Mouse (Mus musculus): ENCODE measurements at regions not wholly inside any gene's neighbourhood (a gene's known extent, or its start where the extent isn't known, plus 50 kb on each side); places are given as distances from the start of the nearest gene placed in this dataset.

GRCm38 (mm10) chr6:31212694-31213093 is 185.8 kb upstream of the Mkln1 start:
- ATAC-seq (ENCODE audit: low read depth), result no peak
- no peak overlapping the region for H3K27ac ChIP-seq
- no peak overlapping the region for H3K4me3 ChIP-seq (replicated peaks)
- 71% methylated on average over 13 of the region's 13 CpGs for WGBS (ENCODE audit: insufficient replicate concordance)
- no peaks in the 10 kb centered on the region for H3K9me3 ChIP-seq (replicated peaks)
- DNase-seq, result no peak
- H3K27me3 ChIP-seq, result peaks cover 42% of the 10 kb centered on the region
- no peak overlapping the region for H3K4me2 ChIP-seq
- peaks cover 15% of the 10 kb centered on the region for H3K4me1 ChIP-seq (replicated peaks)
- no peaks in the 10 kb centered on the region for H3K36me3 ChIP-seq
- H3K9ac ChIP-seq, result no peak overlapping the region

DNA sequence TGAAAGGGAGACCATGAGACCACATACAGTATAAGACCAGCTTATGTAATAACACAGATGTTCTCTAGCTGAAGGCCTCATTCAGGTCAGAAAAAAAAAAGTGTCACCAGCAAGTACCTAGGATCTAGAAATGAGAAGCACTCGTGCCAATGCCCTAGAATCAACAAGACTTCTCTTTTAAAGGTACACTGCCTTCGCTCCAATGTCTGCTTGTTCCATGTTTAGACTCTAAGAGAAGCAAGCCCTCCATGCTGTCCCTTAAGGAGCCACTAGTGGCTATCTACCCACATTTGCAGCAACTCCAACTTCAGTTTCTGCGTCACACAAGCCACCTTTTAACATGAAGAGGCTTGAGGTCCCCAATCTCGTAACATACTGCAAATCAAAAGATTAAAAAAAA is 185.4 kb upstream of the Mkln1 start:
- ATAC-seq (ENCODE audit: low read depth) (no peak), DNase-seq (no peak)
- no peak overlapping the region for H3K27ac ChIP-seq
- no peaks in the 10 kb centered on the region for H3K9me3 ChIP-seq (replicated peaks)
- no peak overlapping the region for H3K4me3 ChIP-seq (replicated peaks)
- no peak overlapping the region for H3K4me2 ChIP-seq
- WGBS (ENCODE audit: insufficient replicate concordance), result 62% methylated on average over 4 of the region's 4 CpGs
- peaks cover 20% of the 10 kb centered on the region for H3K4me1 ChIP-seq (replicated peaks)
- H3K36me3 ChIP-seq, result no peaks in the 10 kb centered on the region
- H3K27me3 ChIP-seq, result peaks cover 47% of the 10 kb centered on the region
- no peak overlapping the region for H3K9ac ChIP-seq

DNA sequence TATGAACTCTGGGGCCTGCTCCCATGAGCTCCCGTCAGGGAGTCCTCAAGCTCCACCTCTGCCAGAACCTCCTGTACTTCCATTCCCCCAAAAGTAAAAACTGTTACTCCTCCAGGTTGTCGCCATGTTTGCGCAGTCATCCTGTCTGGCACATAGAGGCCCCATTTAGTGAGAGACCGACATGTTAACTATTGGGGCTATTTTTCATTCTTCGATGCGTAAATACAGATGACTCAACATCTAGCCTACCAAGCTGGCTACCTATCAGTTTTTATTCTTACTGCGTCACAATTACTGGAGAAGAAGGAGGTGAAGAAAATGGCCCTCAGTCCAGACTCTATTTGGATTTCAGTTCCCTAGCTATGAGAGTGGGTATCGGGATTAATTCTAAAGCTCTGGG is 182.9 kb upstream of the Mkln1 start:
- H3K9me3 ChIP-seq (replicated peaks), result no peaks in the 10 kb centered on the region
- no peak for ATAC-seq (ENCODE audit: low read depth)
- 77% methylated on average over 8 of the region's 8 CpGs for WGBS (ENCODE audit: insufficient replicate concordance)
- peak overlapping the region; percentile 66 for H3K4me3 ChIP-seq (replicated peaks)
- H3K4me1 ChIP-seq (replicated peaks), result peaks cover 35% of the 10 kb centered on the region
- H3K27me3 ChIP-seq, result peaks cover 72% of the 10 kb centered on the region
- DNase-seq, result no peak
- no peak overlapping the region for H3K27ac ChIP-seq
- peak overlapping the region; percentile 93 for H3K4me2 ChIP-seq
- no peaks in the 10 kb centered on the region for H3K36me3 ChIP-seq
- H3K9ac ChIP-seq, result no peak overlapping the region

GRCm38 (mm10) chr6:31216206-31217059 is 182.1 kb upstream of the Mkln1 start:
- Histone ChIP-seq H3K4me1 (replicated peaks) (peaks cover 35% of the 10 kb centered on the region), H3K36me3 (no peaks in the 10 kb centered on the region), H3K9ac (peak overlapping the region; percentile 59), H3K27ac (no peak overlapping the region), H3K27me3 (peaks cover 80% of the 10 kb centered on the region), H3K4me3 (replicated peaks) (peak overlapping the region; percentile 66), H3K9me3 (replicated peaks) (no peaks in the 10 kb centered on the region), H3K4me2 (peak overlapping the region; percentile 93)
- peak; percentile 65 for ATAC-seq (ENCODE audit: low read depth)
- peak; percentile 17 for DNase-seq
- WGBS (ENCODE audit: insufficient replicate concordance), result under 1% methylated on average over 98 of the region's 100 CpGs

- Histone ChIP-seq H3K4me1 (replicated peaks) (peaks cover 35% of the 10 kb centered on the region), H3K4me2 (peak overlapping the region; percentile 93), H3K36me3 (no peaks in the 10 kb centered on the region), H3K27me3 (peaks cover 86% of the 10 kb centered on the region), H3K4me3 (replicated peaks) (peak overlapping the region; percentile 66), H3K9ac (no peak overlapping the region), H3K27ac (no peak overlapping the region), H3K9me3 (replicated peaks) (no peaks in the 10 kb centered on the region)
- ATAC-seq (ENCODE audit: low read depth) (0 out of 2 replicates have a peak, but pooled peaks have one; percentile 18), DNase-seq (no peak)
- 0% methylated on average over 20 of the region's 20 CpGs for WGBS (ENCODE audit: insufficient replicate concordance)
Measured at GRCm38 (mm10) chr6:31217060-31217541, 181.4 kb upstream of the Mkln1 start.

DNA sequence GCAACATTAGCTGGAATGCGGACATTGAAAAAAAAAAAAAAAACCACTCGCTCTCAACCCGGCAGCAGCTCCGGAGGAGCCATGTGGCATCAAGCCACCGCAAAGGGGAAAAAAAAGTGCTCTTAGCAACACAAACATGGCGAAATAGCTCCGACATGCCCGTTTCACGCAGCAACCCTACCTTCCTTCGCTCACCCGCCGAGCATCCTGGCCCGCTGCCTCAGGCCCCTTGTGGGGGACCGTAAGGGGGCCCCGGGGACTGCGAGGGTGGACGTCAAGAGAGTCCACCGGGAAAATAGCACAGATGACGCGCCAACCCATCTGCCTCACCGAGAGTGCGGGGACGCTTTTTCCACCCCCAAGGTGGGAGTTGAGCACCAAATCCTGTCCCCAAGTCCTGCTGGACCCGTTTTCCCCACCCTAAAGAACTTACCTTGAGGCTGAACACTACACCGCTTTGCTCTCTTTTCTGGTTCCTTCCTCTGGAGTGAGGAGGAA is 180.8 kb upstream of the Mkln1 start:
- peak overlapping the region; percentile 66 for H3K4me3 ChIP-seq (replicated peaks)
- 0% methylated on average over 25 of the region's 25 CpGs for whole genome bisulfite sequencing (ENCODE audit: insufficient replicate concordance)
- H3K9me3 ChIP-seq (replicated peaks), result no peaks in the 10 kb centered on the region
- H3K4me2 ChIP-seq, result peak overlapping the region; percentile 93
- no peak overlapping the region for H3K27ac ChIP-seq
- peaks cover 35% of the 10 kb centered on the region for H3K4me1 ChIP-seq (replicated peaks)
- peaks cover 92% of the 10 kb centered on the region for H3K27me3 ChIP-seq
- H3K9ac ChIP-seq, result 0 out of 2 replicates have a peak overlapping the region, but pooled peaks have one; percentile 13
- ATAC-seq (ENCODE audit: low read depth) (no peak), DNase-seq (no peak)
- no peaks in the 10 kb centered on the region for H3K36me3 ChIP-seq

GRCm38 (mm10) chr6:31218139-31218750 is 180.3 kb upstream of the Mkln1 start:
- Histone ChIP-seq H3K9me3 (replicated peaks) (no peaks in the 10 kb centered on the region), H3K27me3 (peaks cover 96% of the 10 kb centered on the region), H3K27ac (no peak overlapping the region), H3K9ac (0 out of 2 replicates have a peak overlapping the region, but pooled peaks have one; percentile 13), H3K4me2 (peak overlapping the region; percentile 93), H3K4me3 (replicated peaks) (peak overlapping the region; percentile 66), H3K4me1 (replicated peaks) (peaks cover 35% of the 10 kb centered on the region), H3K36me3 (no peaks in the 10 kb centered on the region)
- WGBS (ENCODE audit: insufficient replicate concordance), result under 1% methylated on average over 40 of the region's 40 CpGs
- DNase-seq, result no peak
- ATAC-seq (ENCODE audit: low read depth), result no peak

GRCm38 (mm10) chr6:31218880-31219279 is 179.7 kb upstream of the Mkln1 start:
- ATAC-seq (ENCODE audit: low read depth) (no peak), DNase-seq (no peak)
- H3K4me1 ChIP-seq (replicated peaks), result peaks cover 35% of the 10 kb centered on the region
- H3K9ac ChIP-seq, result no peak overlapping the region
- no peak overlapping the region for H3K27ac ChIP-seq
- H3K27me3 ChIP-seq, result peaks cover 100% of the 10 kb centered on the region
- no peaks in the 10 kb centered on the region for H3K36me3 ChIP-seq
- H3K4me2 ChIP-seq, result peak overlapping the region; percentile 93; the same call in 1 of the 2 replicates
- peak overlapping the region; percentile 66; the same call in 1 of the 2 replicates for H3K4me3 ChIP-seq (replicated peaks)
- no peaks in the 10 kb centered on the region for H3K9me3 ChIP-seq (replicated peaks)
- WGBS (ENCODE audit: insufficient replicate concordance), result 34% methylated on average over 8 of the region's 8 CpGs

GRCm38 (mm10) chr6:31219736-31220135 is 178.8 kb upstream of the Mkln1 start:
- WGBS (ENCODE audit: insufficient replicate concordance), result 46% methylated on average over 3 of the region's 3 CpGs
- peaks cover 35% of the 10 kb centered on the region for H3K4me1 ChIP-seq (replicated peaks)
- no peaks in the 10 kb centered on the region for H3K9me3 ChIP-seq (replicated peaks)
- H3K4me2 ChIP-seq, result peak overlapping the region; percentile 62
- H3K27ac ChIP-seq, result no peak overlapping the region
- DNase-seq, result no peak
- ATAC-seq (ENCODE audit: low read depth), result no peak
- H3K36me3 ChIP-seq, result no peaks in the 10 kb centered on the region
- no peak overlapping the region for H3K9ac ChIP-seq
- peak overlapping the region; percentile 45 for H3K4me3 ChIP-seq (replicated peaks)
- peaks cover 97% of the 10 kb centered on the region for H3K27me3 ChIP-seq

- 1% methylated on average over 30 of the region's 30 CpGs for WGBS (ENCODE audit: insufficient replicate concordance)
- Histone ChIP-seq H3K4me1 (replicated peaks) (peaks cover 35% of the 10 kb centered on the region), H3K27me3 (peaks cover 92% of the 10 kb centered on the region), H3K27ac (no peak overlapping the region), H3K9me3 (replicated peaks) (no peaks in the 10 kb centered on the region), H3K36me3 (no peaks in the 10 kb centered on the region), H3K4me3 (replicated peaks) (peak overlapping the region; percentile 45), H3K9ac (peak overlapping the region; percentile 26; the same call in 1 of the 2 replicates), H3K4me2 (peak overlapping the region; percentile 62)
- ATAC-seq (ENCODE audit: low read depth) (peak; percentile 21; the same call in 1 of the 2 replicates), DNase-seq (peak; percentile 17)
Measured at GRCm38 (mm10) chr6:31220184-31220931, 178.2 kb upstream of the Mkln1 start.

DNA sequence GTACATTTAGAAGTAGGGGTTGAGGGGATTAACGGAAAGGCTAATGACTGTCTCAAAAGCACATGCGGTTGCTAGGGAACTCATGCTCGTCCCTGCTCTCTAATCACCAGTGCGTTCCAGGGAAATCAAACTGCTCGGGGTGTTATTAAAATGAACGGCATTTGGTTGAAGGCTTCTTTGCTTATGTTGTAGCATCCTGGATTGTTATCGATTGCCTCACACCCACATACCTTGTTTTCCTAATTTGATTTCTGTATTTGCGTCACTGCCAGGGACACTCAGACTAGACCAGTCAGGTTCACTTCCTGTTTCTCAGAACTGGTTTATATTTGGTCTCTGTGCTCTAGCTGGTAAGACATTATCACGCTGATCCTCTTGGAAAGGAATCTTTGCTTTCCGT is 177.0 kb upstream of the Mkln1 start:
- Histone ChIP-seq H3K27ac (no peak overlapping the region), H3K27me3 (peaks cover 90% of the 10 kb centered on the region), H3K4me2 (no peak overlapping the region), H3K9ac (no peak overlapping the region), H3K4me3 (replicated peaks) (no peak overlapping the region), H3K4me1 (replicated peaks) (peaks cover 30% of the 10 kb centered on the region), H3K9me3 (replicated peaks) (no peaks in the 10 kb centered on the region), H3K36me3 (no peaks in the 10 kb centered on the region)
- 22% methylated on average over 10 of the region's 10 CpGs for WGBS (ENCODE audit: insufficient replicate concordance)
- DNase-seq, result no peak
- ATAC-seq (ENCODE audit: low read depth), result no peak

All from liver, embryonic 13.5 days (tissue).